Mouse (Mus musculus) kidney, adult 2 months (tissue): ENCODE results near the gene Katnb1. TPM values are rescaled to one million over a fixed set of nuclear protein-coding genes. Genes with fewer than 3 reads are reported as not detected.
A peak's percentile ranks its signal among the peaks of the same experiment; 100 is the strongest.

Source experiments
- DNase-seq: peaks from one replicate; pipeline ENCODE4 v3.0.0; 2021
- H3K27ac ChIP-seq: fragments of 200-500 bp; 2 replicates; pipeline ENCODE4 v1.5.1; 2012; ENCODE audit warnings: low read depth, low read length, control low read depth, inconsistent platforms; ENCODE audit not compliant: insufficient read depth
- H3K27me3 ChIP-seq: fragments of 200-500 bp; replicated peaks from 2 replicates; pipeline ENCODE4 v1.6.1; 2012; ENCODE audit warnings: mild to moderate bottlenecking, moderate library complexity, low read length, inconsistent platforms; ENCODE audit not compliant: control insufficient read depth, insufficient read depth
- H3K36me3 ChIP-seq: fragments of 200-500 bp; 2 replicates; pipeline ENCODE4 v1.6.1; 2012; ENCODE audit warnings: mild to moderate bottlenecking, moderate library complexity, low read length, inconsistent platforms; ENCODE audit not compliant: control insufficient read depth, insufficient read depth
- H3K4me1 ChIP-seq: fragments of 200-500 bp; 2 replicates; pipeline ENCODE4 v1.6.1; 2011; ENCODE audit warnings: low read length; ENCODE audit not compliant: control insufficient read depth, insufficient read depth
- H3K4me3 ChIP-seq: fragments of 200-500 bp; 2 replicates; pipeline ENCODE4 v1.5.1; 2011; ENCODE audit warnings: mild to moderate bottlenecking, low read depth, low read length, control low read depth; ENCODE audit not compliant: insufficient read depth
- CTCF ChIP-seq: fragments of 200-500 bp; conservative IDR thresholded peaks from 2 replicates; pipeline ENCODE4 v1.5.1; 2011; ENCODE audit warnings: low read depth, mild to moderate bottlenecking, control low read depth, low read length, moderate library complexity, mixed read lengths; ENCODE audit not compliant: insufficient read depth, insufficient read length
- POLR2A ChIP-seq: fragments of 200-500 bp; IDR thresholded peaks from one replicate; pipeline ENCODE4 v1.6.1; 2011; ENCODE audit warnings: low read depth, low read length, control low read depth
- WGBS: fragments of 180-500 bp; shearing (Covaris S2); methylation state at CpG from one replicate; pipeline ENCODE4 v1.1.7; 2018; 5-methylcytosine and 5-hydroxymethylcytosine counted together
- polyA plus RNA-seq: library from polyadenylated mRNA; depleted of rRNA; stranded (reverse); fragments of >200 nt; gene quantifications from 2 replicates; pipeline ENCODE4 v1.2.3, GENCODE M21; 2012

Katnb1 gene
- polyA plus RNA-seq, 1 experiment = 22.2 TPM

DNA sequence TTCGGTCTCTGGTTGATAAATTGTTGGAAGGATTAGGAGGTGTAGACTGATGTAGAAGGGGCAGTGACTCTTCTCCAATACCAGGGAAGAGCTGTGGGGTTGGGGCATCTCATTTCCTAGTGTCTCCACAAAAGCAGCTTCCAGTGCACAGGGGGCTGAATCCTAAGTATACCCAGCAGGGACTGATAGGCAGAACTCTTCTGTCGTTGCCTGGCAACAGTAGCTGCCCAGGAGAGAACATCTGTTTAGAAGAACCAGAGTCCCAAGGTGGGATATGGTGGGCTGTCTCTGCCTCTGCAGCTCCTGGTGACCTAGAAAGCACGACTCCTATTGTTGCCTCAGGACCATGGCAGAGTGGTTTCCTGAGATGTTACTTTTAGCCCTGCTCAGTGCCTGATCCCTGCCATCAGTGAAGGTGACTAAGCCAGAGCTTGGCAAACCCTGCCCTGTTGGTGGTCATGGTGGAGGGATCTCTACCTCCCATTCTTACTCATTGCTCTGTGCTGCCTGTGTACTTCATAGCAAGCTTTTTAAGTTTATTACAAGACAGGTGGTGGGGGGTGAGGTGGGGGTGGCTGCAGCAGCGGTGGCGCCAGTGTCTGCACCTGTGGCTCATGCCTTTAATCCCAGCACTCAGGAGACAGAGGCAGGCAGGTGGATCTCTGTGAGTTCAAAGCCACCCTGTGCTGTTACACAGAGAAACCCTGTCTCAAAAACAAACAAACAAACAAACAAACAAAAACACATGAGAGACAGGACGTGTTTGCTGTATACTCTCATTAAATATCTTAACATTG lies 32.9 kb upstream of the Katnb1 start:
- 83% methylated on average over 6 of the region's 6 CpGs for WGBS
- Histone ChIP-seq H3K4me3 (no peak overlapping the region), H3K4me1 (no peaks in the 10 kb centered on the region), H3K27me3 (no peaks in the 10 kb centered on the region), H3K36me3 (no peaks in the 10 kb centered on the region), H3K27ac (no peak overlapping the region)
- TF ChIP-seq POLR2A (no peak), CTCF (no peak)
- DNase-seq = no peak

DNA sequence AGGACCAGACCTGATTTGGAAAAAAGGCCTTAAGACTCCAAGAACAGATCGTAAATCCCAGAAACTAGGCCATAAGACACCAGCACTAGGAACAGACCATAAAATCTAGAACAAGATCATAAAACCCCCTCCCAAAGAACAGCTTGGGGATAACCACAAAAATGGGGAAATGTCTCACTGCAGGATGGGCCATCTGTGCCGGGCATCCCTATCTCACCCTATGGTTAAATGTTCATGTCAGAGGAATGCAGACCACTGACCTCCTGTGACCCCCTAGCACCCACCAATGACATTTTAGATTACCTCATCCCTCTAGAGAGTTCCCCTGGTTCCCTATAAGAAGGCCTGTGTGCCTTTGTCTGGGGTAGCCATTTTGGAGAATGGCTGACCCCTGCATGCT lies 31.4 kb upstream of the Katnb1 start:
- Histone ChIP-seq H3K4me1 (no peaks in the 10 kb centered on the region), H3K27ac (no peak overlapping the region), H3K4me3 (no peak overlapping the region), H3K27me3 (no peaks in the 10 kb centered on the region), H3K36me3 (no peaks in the 10 kb centered on the region)
- WGBS = 75% methylated on average over 2 of the region's 2 CpGs
- no peak for DNase-seq
- no peak for TF ChIP-seq CTCF

- H3K36me3 ChIP-seq = no peaks in the 10 kb centered on the region
- no peaks in the 10 kb centered on the region for H3K4me1 ChIP-seq
- no peak overlapping the region for H3K4me3 ChIP-seq
- no peak overlapping the region for H3K27ac ChIP-seq
- no peak for DNase-seq
- 71% methylated on average over 6 of the region's 6 CpGs for WGBS
- TF ChIP-seq POLR2A (no peak), CTCF (no peak)
- H3K27me3 ChIP-seq = no peaks in the 10 kb centered on the region
Observed at GRCm38 (mm10) chr8:95054438-95054837, 26.5 kb upstream of the Katnb1 start.

GRCm38 (mm10) chr8:95054927-95055510 lies 26.0 kb upstream of the Katnb1 start, which contains the start of gene Drc7:
Gene Drc7 (plus strand): TSS chr8:95055103.
- 43% methylated on average over 2 of the region's 2 CpGs for whole genome bisulfite sequencing
- TF ChIP-seq CTCF = no peak
- TF ChIP-seq POLR2A = no peak
- Histone ChIP-seq H3K27ac (no peak within 1 kb of the TSS), H3K36me3 (no peaks in the 10 kb centered on the region), H3K4me1 (no peaks in the 10 kb centered on the region), H3K27me3 (no peaks in the 10 kb centered on the region), H3K4me3 (no peak within 1 kb of the TSS)
- peak; percentile 11 for DNase-seq

GRCm38 (mm10) chr8:95056414-95056813 lies 24.6 kb upstream of the Katnb1 start:
- Histone ChIP-seq H3K27me3 (no peaks in the 10 kb centered on the region), H3K27ac (no peak overlapping the region), H3K36me3 (no peaks in the 10 kb centered on the region), H3K4me3 (no peak overlapping the region), H3K4me1 (no peaks in the 10 kb centered on the region)
- DNase-seq = no peak
- 84% methylated on average over 5 of the region's 5 CpGs for WGBS
- TF ChIP-seq POLR2A = no peak
- no peak for TF ChIP-seq CTCF

GRCm38 (mm10) chr8:95058661-95059060 lies 22.3 kb upstream of the Katnb1 start:
- H3K27me3 ChIP-seq = no peaks in the 10 kb centered on the region
- no peak overlapping the region for H3K27ac ChIP-seq
- 66% methylated on average over 6 of the region's 6 CpGs for WGBS
- DNase-seq = no peak
- TF ChIP-seq POLR2A = no peak
- no peaks in the 10 kb centered on the region for H3K36me3 ChIP-seq
- no peak overlapping the region for H3K4me3 ChIP-seq
- no peaks in the 10 kb centered on the region for H3K4me1 ChIP-seq

DNA sequence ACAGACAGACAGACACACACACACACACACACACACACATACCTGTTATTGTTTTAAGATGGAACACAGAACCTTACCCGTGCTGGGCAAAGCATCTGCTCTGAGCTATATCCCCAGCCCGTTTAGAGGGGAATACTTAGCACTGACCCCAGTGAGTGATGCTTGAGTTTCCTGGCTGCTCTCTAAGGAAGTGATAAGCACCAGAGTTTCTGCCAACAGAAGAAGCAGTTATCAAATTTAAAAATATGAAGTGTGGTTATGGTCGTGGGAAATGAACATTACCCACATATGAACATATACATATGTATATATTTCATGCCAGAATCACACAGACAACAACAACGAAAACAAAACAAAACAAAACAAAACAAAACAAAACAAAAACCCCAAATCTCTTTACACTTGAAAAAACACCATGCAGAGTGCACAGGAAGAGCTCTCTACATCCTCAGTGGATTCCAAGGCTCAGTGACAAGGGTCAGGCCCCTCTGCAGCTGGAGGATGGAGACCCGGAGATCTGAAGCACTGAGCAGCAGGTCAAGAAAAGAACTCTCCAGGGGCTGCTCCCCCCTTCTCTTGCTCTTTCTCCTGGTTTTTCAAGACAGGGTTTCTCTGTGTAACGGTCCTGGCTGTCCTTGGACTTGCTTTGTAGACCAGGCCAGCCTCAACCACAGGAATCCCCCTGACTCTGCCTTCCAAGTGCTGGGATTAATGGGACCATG lies 21.0 kb upstream of the Katnb1 start:
- H3K4me1 ChIP-seq = no peaks in the 10 kb centered on the region
- no peaks in the 10 kb centered on the region for H3K27me3 ChIP-seq
- WGBS = 48% methylated on average over 6 of the region's 6 CpGs
- no peak for DNase-seq
- no peaks in the 10 kb centered on the region for H3K36me3 ChIP-seq
- TF ChIP-seq CTCF (no peak), POLR2A (no peak)
- H3K27ac ChIP-seq = no peak overlapping the region; the same call in 1 of the 2 replicates
- H3K4me3 ChIP-seq = no peak overlapping the region
